Mouse (Mus musculus): ENCODE results near the gene 1520401A03Rik. TPM values are rescaled to one million over a fixed set of nuclear protein-coding genes. Genes with fewer than 3 reads are reported as not detected.

The 1520401A03Rik gene
- polyA plus RNA-seq, 1 experiment, result 0.40 TPM

DNA sequence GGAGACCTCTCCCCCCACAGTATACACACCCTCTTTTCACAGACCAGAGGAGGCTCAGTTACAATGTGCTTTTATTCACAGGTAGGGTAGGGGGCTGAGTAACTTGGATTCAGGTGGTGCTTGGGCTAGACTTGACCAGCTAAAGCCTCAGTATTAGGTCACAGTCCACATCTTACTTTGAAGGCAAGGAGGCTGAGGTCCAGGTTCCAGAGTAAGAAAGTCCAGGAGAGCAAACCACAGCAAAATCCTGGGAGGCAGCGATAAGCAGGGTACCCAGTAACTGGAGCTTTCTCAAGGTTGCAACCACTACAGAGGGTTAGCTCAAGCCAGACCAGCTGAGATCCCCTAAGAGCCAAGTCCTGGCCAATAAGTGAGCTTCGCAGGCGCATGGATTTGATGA lies 40.1 kb downstream of the 1520401A03Rik start:
- H3K27me3 ChIP-seq (ENCODE audit: control insufficient read depth, insufficient read depth, insufficient read length), result no peaks in the 10 kb centered on the region

DNA sequence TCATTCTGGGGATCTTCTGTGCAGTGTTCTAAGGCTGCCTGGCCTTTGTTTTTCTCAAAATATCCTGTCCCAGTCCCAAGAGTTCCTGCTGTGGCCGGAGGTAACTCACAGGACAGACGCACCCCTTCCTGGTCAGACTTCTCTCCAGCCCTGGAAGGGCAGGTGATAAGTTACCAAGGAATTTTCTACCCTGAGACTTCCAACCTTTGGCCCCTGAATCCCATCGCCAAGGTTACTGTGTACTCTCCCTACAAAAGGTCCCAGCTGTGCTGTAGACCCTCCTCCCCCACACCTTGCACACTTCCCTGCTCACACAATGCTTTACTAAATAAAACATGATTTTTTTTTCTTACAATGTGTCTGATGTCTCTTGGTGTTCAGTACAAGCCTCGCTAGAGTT lies 40.5 kb downstream of the 1520401A03Rik start:
- Histone ChIP-seq H3ac (ENCODE audit: control insufficient read depth, insufficient read length) (no peak overlapping the region), H3K4me3 (no peak overlapping the region), H3K27me3 (ENCODE audit: control insufficient read depth, insufficient read depth, insufficient read length) (no peaks in the 10 kb centered on the region), H3K36me3 (ENCODE audit: control insufficient read depth, insufficient read depth) (no peaks in the 10 kb centered on the region), H3K79me2 (ENCODE audit: control insufficient read depth, insufficient read depth) (peaks cover under 1% of the 10 kb centered on the region), H3K4me2 (ENCODE audit: low read depth) (no peak overlapping the region)
- TF ChIP-seq USF1 (IDR thresholded peaks at IDR 0.05; ENCODE audit: low read depth), result no peak
- TF ChIP-seq REST (IDR thresholded peaks at IDR 0.05; ENCODE audit: insufficient read depth, insufficient read length), result no peak
- TF ChIP-seq MAX (IDR thresholded peaks at IDR 0.05; ENCODE audit: low read depth), result no peak

More for the DNA sequence above, 40.1 kb downstream of the 1520401A03Rik start:
- Histone ChIP-seq H3ac (ENCODE audit: control insufficient read depth, insufficient read length) (no peak overlapping the region), H3K4me3 (no peak overlapping the region), H3K36me3 (ENCODE audit: control insufficient read depth, insufficient read depth) (no peaks in the 10 kb centered on the region), H3K79me2 (ENCODE audit: control insufficient read depth, insufficient read depth) (no peaks in the 10 kb centered on the region), H3K4me2 (ENCODE audit: low read depth) (no peak overlapping the region)
- TF ChIP-seq CEBPB (IDR thresholded peaks at IDR 0.05; ENCODE audit: insufficient read depth, poor library complexity, severe bottlenecking) (no peak), USF1 (IDR thresholded peaks at IDR 0.05; ENCODE audit: low read depth) (no peak), E2F4 (IDR thresholded peaks at IDR 0.05; ENCODE audit: insufficient read depth) (no peak), MYOG (IDR thresholded peaks at IDR 0.05; ENCODE audit: control insufficient read depth in 1 of 3, insufficient read depth in 1 of 3, insufficient read length in 2 of 3, low read depth in 2 of 3) (no peak), TCF3 (IDR thresholded peaks at IDR 0.05; ENCODE audit: insufficient read length, low read depth) (no peak), POLR2A (IDR thresholded peaks at IDR 0.05; ENCODE audit: insufficient read length, low read depth) (no peak), POLR2AphosphoS2 (IDR thresholded peaks at IDR 0.05; ENCODE audit: insufficient read length, low read depth) (no peak), TCF12 (IDR thresholded peaks at IDR 0.05; ENCODE audit: insufficient read depth, poor library complexity, severe bottlenecking) (no peak), SRF (IDR thresholded peaks at IDR 0.05; ENCODE audit: control insufficient read depth, insufficient read length, low read depth) (no peak), REST (IDR thresholded peaks at IDR 0.05; ENCODE audit: insufficient read depth, insufficient read length) (no peak), MYOD1 (IDR thresholded peaks at IDR 0.05; ENCODE audit: control insufficient read depth in 1 of 3, insufficient read length in 2 of 3, low read depth in 2 of 3) (no peak)

DNA sequence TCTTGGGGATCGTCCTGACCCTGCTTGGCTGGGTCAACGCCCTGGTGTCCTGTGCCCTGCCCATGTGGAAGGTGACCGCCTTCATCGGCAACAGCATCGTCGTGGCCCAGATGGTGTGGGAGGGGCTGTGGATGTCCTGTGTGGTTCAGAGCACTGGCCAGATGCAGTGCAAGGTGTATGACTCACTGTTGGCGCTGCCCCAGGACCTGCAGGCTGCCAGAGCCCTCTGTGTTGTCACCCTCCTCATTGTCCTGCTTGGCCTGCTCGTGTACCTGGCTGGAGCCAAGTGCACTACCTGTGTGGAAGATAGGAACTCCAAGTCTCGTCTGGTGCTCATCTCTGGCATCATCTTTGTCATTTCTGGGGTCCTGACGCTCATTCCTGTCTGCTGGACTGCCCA lies 41.5 kb downstream of the 1520401A03Rik start:
- Histone ChIP-seq H3K27me3 (ENCODE audit: control insufficient read depth, insufficient read depth, insufficient read length) (no peaks in the 10 kb centered on the region), H3K4me3 (no peak overlapping the region), H3K4me2 (ENCODE audit: low read depth) (no peak overlapping the region), H3ac (ENCODE audit: control insufficient read depth, insufficient read length) (no peak overlapping the region), H3K36me3 (ENCODE audit: control insufficient read depth, insufficient read depth) (no peaks in the 10 kb centered on the region), H3K79me2 (ENCODE audit: control insufficient read depth, insufficient read depth) (peaks cover 3% of the 10 kb centered on the region)
- no peak for TF ChIP-seq POLR2A (IDR thresholded peaks at IDR 0.05; ENCODE audit: insufficient read length, low read depth)
- no peak for TF ChIP-seq REST (IDR thresholded peaks at IDR 0.05; ENCODE audit: insufficient read depth, insufficient read length)
- no peak for TF ChIP-seq TCF3 (IDR thresholded peaks at IDR 0.05; ENCODE audit: insufficient read length, low read depth)
- no peak for TF ChIP-seq TCF12 (IDR thresholded peaks at IDR 0.05; ENCODE audit: insufficient read depth, poor library complexity, severe bottlenecking)
- no peak for TF ChIP-seq E2F4 (IDR thresholded peaks at IDR 0.05; ENCODE audit: insufficient read depth)
- no peak for TF ChIP-seq MYOG (IDR thresholded peaks at IDR 0.05; ENCODE audit: control insufficient read depth in 1 of 3, insufficient read depth in 1 of 3, insufficient read length in 2 of 3, low read depth in 2 of 3)

DNA sequence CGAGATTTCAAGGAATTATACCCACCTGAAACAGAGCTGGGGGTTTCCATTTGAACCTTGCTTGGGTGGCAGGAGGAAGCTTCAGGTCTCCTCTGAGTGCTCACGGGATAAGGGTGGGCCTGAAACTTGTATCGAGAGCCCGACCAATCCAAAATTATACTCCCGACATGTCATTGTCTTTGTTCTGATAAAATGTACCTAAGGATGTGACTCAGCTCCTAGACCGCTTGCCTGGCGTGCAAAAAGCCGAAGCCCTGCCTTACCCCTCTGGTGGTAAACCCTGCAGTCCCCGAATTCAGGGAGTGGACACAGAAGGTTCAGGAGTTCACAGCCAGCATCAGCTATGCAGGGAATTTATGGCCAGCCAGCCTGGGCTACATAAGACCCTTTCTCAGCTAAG lies 42.2 kb downstream of the 1520401A03Rik start:
- TF ChIP-seq MYOD1 (IDR thresholded peaks at IDR 0.05; ENCODE audit: control insufficient read depth in 1 of 3, insufficient read length in 2 of 3, low read depth in 2 of 3), result no peak
- TF ChIP-seq POLR2A (IDR thresholded peaks at IDR 0.05; ENCODE audit: insufficient read length, low read depth), result no peak
- no peak for TF ChIP-seq E2F4 (IDR thresholded peaks at IDR 0.05; ENCODE audit: insufficient read depth)
- TF ChIP-seq SRF (IDR thresholded peaks at IDR 0.05; ENCODE audit: control insufficient read depth, insufficient read length, low read depth), result no peak
- TF ChIP-seq REST (IDR thresholded peaks at IDR 0.05; ENCODE audit: insufficient read depth, insufficient read length), result no peak
- TF ChIP-seq POLR2AphosphoS2 (IDR thresholded peaks at IDR 0.05; ENCODE audit: insufficient read length, low read depth), result no peak
- no peak for TF ChIP-seq TCF12 (IDR thresholded peaks at IDR 0.05; ENCODE audit: insufficient read depth, poor library complexity, severe bottlenecking)
- TF ChIP-seq CEBPB (IDR thresholded peaks at IDR 0.05; ENCODE audit: insufficient read depth, poor library complexity, severe bottlenecking), result no peak
- no peak for TF ChIP-seq TCF3 (IDR thresholded peaks at IDR 0.05; ENCODE audit: insufficient read length, low read depth)
- TF ChIP-seq MAX (IDR thresholded peaks at IDR 0.05; ENCODE audit: low read depth), result no peak
- TF ChIP-seq MYOG (IDR thresholded peaks at IDR 0.05; ENCODE audit: control insufficient read depth in 1 of 3, insufficient read depth in 1 of 3, insufficient read length in 2 of 3, low read depth in 2 of 3), result no peak
- no peak for TF ChIP-seq USF1 (IDR thresholded peaks at IDR 0.05; ENCODE audit: low read depth)
- H3K36me3 ChIP-seq (ENCODE audit: control insufficient read depth, insufficient read depth), result no peaks in the 10 kb centered on the region
- no peak overlapping the region for H3K4me2 ChIP-seq (ENCODE audit: low read depth)
- no peak overlapping the region for H3ac ChIP-seq (ENCODE audit: control insufficient read depth, insufficient read length)
- no peak overlapping the region for H3K4me3 ChIP-seq
- peaks cover 3% of the 10 kb centered on the region for H3K79me2 ChIP-seq (ENCODE audit: control insufficient read depth, insufficient read depth)
- H3K27me3 ChIP-seq (ENCODE audit: control insufficient read depth, insufficient read depth, insufficient read length), result no peaks in the 10 kb centered on the region

DNA sequence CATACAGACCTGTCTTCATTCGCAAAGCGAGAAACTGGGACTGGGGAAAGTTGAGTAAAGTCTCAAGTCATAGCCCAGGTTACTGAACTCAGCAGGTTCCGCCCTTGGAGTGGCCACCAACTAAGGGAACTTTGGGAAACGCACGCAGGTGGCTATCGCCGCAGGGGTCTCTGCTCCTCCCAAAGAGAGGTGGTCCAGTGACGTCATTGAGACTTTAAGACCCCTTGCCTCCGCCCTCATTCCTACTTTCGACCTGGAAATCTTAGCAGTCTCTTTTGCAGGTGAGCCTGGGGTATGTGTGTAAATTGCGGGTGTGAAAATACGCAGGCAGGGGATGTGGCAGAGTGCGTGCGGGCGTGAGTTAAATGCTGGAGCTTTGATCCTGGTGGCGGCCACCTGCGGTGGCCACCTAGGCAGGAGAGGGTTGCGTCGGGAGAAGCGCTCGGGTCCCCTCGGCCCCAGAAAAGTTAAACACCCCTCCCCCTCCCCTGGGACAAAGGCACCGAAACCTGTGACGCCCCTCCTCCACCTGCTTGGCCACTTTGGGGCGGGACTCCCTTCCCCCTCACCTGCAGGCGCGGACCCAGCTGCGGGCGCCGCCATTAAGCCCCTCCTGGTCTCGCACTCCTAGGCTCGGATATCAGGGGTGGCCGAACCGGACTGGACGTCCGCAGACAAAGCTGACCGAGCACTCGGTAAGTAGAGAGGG lies 43.3 kb downstream of the 1520401A03Rik start, which contains the start of gene Cldn6:
Gene Cldn6, plus strand, starts transcription at position 123 of the 709 bp plus-strand sequence.
- TF ChIP-seq POLR2AphosphoS2 (IDR thresholded peaks at IDR 0.05; ENCODE audit: insufficient read length, low read depth), result no peak
- no peak for TF ChIP-seq REST (IDR thresholded peaks at IDR 0.05; ENCODE audit: insufficient read depth, insufficient read length)
- TF ChIP-seq TCF3 (IDR thresholded peaks at IDR 0.05; ENCODE audit: insufficient read length, low read depth), result no peak
- TF ChIP-seq CEBPB (IDR thresholded peaks at IDR 0.05; ENCODE audit: insufficient read depth, poor library complexity, severe bottlenecking), result no peak
- no peak for TF ChIP-seq E2F4 (IDR thresholded peaks at IDR 0.05; ENCODE audit: insufficient read depth)
- no peak for TF ChIP-seq TCF12 (IDR thresholded peaks at IDR 0.05; ENCODE audit: insufficient read depth, poor library complexity, severe bottlenecking)
- TF ChIP-seq SRF (IDR thresholded peaks at IDR 0.05; ENCODE audit: control insufficient read depth, insufficient read length, low read depth), result no peak
- no peak for TF ChIP-seq POLR2A (IDR thresholded peaks at IDR 0.05; ENCODE audit: insufficient read length, low read depth)
- TF ChIP-seq USF1 (IDR thresholded peaks at IDR 0.05; ENCODE audit: low read depth), result no peak
- no peak for TF ChIP-seq MYOD1 (IDR thresholded peaks at IDR 0.05; ENCODE audit: control insufficient read depth in 1 of 3, insufficient read length in 2 of 3, low read depth in 2 of 3)
- TF ChIP-seq MAX (IDR thresholded peaks at IDR 0.05; ENCODE audit: low read depth), result no peak
- no peak for TF ChIP-seq MYOG (IDR thresholded peaks at IDR 0.05; ENCODE audit: control insufficient read depth in 1 of 3, insufficient read depth in 1 of 3, insufficient read length in 2 of 3, low read depth in 2 of 3)
- H3K79me2 ChIP-seq (ENCODE audit: control insufficient read depth, insufficient read depth), result peaks cover 12% of the 10 kb centered on the region
- peaks cover 3% of the 10 kb centered on the region for H3K36me3 ChIP-seq (ENCODE audit: control insufficient read depth, insufficient read depth)
- H3K4me2 ChIP-seq (ENCODE audit: low read depth), result peak within 1 kb of the TSS; percentile 97
- H3K4me3 ChIP-seq, result no peak within 1 kb of the TSS
- no peak within 1 kb of the TSS for H3ac ChIP-seq (ENCODE audit: control insufficient read depth, insufficient read length)
- H3K27me3 ChIP-seq (ENCODE audit: control insufficient read depth, insufficient read depth, insufficient read length), result no peaks in the 10 kb centered on the region
